Mouse (Mus musculus) left cerebral cortex, adult 2 months (tissue): Measurements from ENCODE around the gene Lep. TPM values are rescaled to one million over a fixed set of nuclear protein-coding genes. Genes with fewer than 3 reads are reported as not detected.
A peak's percentile ranks its signal among the peaks of the same experiment; 100 is the strongest.

Experiments used
- DNase-seq, 2 experiments: peaks; one replicate each; pipeline ENCODE4 v3.0.0; 2021 to 2022; ENCODE audit warnings: low spot score in 2 of 2, mixed read lengths in 1 of 2; ENCODE audit errors: extremely low spot score in 1 of 2
- H3K27ac ChIP-seq: fragments of 200-600 bp; 2 replicates; pipeline ENCODE4 v1.8.1; 2022
- H3K4me3 ChIP-seq: fragments of 200-600 bp; 2 replicates; pipeline ENCODE4 v1.8.1; 2022
- CTCF ChIP-seq: fragments of 200-600 bp; IDR thresholded peaks from 2 replicates; pipeline ENCODE4 v1.8.1; 2022; ENCODE audit warnings: antibody characterized with exemption, mild to moderate bottlenecking, moderate library complexity
- intact Hi-C: fragments of 180-260 bp; cut with DNase I; formaldehyde crosslinking; loops from one replicate; pipeline ENCODE4 v1.15.1; 2025
- total RNA-seq, 2 experiments: library from RNA; stranded (reverse); gene quantifications; 2 replicates each; pipeline ENCODE4 v1.2.3; 2021

The Lep gene
- total RNA-seq, 2 experiments from 2014 or later, result not detected

DNA sequence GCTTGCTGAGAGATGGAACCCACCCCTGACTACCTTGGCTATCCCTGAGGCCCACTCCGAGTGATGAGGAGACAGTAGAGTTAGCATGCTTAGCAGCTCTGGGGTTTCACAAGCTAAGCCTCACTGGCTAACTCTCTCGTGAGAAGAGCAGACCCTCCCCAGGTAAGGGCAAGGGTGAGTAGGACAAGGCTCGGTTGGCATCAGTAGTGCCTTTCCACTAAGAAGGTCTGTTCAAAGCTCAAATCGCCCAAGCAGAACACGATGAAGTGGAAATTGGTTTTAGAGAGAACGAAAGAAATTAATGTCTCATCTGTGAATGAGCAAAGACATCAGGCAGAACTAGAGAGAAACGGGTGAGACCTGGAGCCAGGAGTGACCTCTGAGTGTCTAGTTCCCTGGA lies 6.8 kb upstream of the Lep start:
- intact Hi-C loops, result no loop called here
- no peak for TF ChIP-seq CTCF
- no peak for DNase-seq
- Histone ChIP-seq H3K4me3 (no peak overlapping the region), H3K27ac (no peak overlapping the region)

DNA sequence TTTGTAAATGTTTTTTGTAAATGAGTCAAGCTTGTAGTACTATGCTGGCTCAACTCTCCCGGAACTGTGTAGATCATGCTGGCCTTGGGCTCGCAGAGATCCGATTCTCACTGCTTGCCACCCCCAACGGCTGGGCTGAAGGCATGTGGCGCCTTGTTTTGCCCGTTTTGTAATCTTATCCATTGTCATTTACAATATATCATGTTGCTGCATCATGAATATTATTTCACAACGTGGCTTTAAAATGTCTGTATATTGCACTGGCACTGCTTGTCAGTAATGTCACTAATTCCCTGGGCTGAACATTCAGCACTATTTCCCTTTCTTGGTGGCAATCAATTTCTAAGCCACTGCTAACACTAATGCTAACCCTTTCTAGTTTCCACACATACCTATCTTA lies 3.6 kb upstream of the Lep start:
- TF ChIP-seq CTCF, result no peak
- H3K27ac ChIP-seq, result no peak overlapping the region
- H3K4me3 ChIP-seq, result no peak overlapping the region
- intact Hi-C loops, result no loop called here
- DNase-seq, result no peak

DNA sequence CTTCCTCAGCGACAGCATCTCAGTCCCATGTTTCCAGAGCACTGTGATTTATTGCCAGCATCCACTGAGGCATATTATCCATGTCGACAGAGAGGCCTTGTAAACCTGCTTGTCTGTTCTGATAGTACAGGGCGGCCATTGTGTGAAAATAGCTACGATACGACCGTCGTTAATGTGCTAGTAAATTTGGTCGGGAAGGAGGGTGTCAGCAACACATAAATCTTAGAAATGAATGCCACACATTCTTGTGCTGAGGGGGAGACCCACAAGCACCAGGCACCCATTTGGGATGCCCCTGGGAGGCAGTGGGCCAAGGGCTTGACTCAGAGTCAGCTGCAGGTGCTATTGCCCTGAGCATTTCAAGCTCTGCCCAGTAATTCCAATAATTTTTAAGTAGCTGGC lies 6.4 kb downstream of the Lep start:
- no peak for DNase-seq
- intact Hi-C loops, result no loop called here
- Histone ChIP-seq H3K27ac (no peak overlapping the region), H3K4me3 (no peak overlapping the region)
- TF ChIP-seq CTCF, result no peak

DNA sequence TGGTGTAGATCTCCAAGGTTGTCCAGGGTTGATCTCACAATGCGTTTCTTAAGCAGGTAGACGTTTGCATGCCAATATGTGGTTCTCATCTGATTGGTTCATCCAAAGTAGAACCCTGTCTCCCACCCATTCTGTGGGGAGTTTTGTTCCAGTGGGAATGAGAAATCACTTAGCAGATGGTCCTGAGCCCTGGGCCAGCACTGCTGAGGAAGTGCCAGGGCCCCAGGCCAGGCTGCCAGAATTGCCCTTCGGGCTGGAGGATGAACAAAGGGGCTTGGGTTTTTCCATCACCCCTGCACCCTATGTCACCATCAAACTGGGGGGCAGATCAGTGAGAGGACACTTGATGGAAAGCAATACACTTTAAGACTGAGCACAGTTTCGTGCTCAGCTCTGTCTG lies 12.2 kb downstream of the Lep start:
- intact Hi-C loops, result no loop called here
- no peak for TF ChIP-seq CTCF
- no peak for DNase-seq

DNA sequence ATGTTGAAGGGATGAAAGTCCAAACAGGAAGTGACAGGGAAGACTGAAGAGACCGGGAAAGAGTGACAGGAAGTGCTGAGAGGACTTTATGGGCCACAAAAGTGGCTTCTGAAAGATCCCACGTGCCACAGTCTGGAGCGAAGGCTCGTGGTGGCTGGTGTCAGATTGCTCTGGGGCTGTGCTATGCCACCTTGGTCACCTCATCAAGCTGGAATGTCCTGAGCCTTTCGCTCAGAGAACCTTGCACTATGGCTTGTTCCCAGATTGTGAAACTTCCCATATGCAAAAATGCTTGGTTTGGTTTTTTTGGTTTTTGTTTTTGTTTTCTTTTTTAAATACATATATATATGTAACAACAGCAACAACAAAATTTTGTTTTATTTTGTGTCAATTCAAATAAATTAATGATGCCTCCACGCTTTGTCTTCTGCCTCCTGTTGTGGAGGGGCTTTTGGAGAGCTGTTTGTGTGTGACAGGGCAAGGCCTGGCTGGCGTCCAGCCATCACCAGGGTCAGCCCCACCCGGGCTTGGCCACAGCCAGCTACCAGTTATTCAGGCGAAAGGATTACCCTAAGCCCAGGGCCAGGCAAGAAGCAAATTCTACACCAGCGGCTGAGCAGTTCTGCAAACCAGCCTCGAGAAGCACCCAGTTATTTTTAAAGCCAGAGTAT lies 13.6 kb downstream of the Lep start:
- no peak for DNase-seq
- Histone ChIP-seq H3K27ac (no peak overlapping the region), H3K4me3 (no peak overlapping the region)
- no peak for TF ChIP-seq CTCF
- intact Hi-C loops, result no loop called here

More for the DNA sequence above, 12.2 kb downstream of the Lep start:
- H3K4me3 ChIP-seq, result no peak overlapping the region
- no peak overlapping the region for H3K27ac ChIP-seq

DNA sequence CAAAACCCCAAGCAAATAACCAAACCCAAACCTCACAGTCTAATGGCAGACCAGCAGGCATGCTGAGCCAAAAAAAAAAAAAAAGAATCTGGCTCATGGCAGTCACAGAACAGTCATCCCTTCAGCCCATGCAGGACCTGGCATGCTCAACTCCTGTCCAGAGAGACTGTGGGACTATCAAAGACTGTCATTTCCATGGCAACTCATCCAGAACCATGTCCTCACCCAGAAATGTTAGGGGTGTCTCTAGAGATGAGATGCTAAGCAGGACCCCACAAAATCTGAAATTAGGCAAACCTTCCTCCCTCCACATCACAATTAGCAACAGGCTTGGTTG lies 14.1 kb downstream of the Lep start:
- no peak overlapping the region for H3K4me3 ChIP-seq
- TF ChIP-seq CTCF, result no peak
- intact Hi-C loops, result no loop called here
- no peak overlapping the region for H3K27ac ChIP-seq
- DNase-seq, result no peak

DNA sequence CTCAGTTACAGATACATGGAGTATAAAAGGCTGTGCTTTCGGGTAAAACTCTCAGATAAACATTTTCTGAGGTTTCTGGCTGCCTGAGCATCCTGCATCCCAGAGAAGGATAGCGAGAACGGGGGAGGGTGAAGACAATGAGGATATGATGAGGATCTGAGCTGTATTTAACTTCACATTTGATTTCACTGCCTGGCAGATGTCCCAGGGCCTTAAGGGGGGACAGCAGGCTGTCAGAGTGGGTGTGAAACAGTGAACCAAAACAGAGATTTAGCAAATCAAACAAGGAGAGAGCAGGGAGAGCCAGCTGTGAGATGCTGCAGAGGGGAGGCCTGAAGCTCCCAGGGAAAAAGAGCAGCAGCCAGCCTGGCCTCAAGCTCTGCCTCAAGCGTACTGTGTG lies 19.3 kb downstream of the Lep start:
- intact Hi-C loops, result no loop called here
- Histone ChIP-seq H3K27ac (peak overlapping the region; percentile 28; the same call in 1 of the 2 replicates), H3K4me3 (no peak overlapping the region)
- DNase-seq, result peak; percentile 54 to 57
- TF ChIP-seq CTCF, result no peak

DNA sequence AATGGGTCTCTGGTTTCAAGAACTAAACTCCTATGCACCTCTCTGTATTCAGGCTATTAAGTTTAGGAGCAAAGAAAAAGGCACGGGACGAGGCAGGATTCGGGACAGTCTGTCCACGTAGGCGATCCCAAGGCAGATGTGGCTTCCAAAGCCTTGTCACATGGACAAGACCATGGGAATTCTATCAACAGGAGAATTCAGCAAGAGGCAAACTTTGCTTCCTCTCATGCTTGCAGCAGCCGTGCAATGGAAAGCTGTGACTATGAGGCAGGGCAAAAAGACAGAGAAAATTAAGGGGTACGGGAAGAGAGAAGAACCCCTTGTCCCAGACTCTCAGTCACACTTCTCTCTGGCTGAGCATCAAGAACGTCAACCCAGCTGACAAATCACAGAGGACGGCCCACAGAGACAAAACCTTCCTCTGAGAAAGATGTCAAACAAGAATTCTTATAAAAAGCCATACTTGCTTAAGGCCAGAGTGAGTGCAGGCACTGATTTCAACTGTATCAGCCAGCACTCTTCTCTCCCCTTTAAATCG lies 21.9 kb downstream of the Lep start:
- DNase-seq, result no peak
- no peak for TF ChIP-seq CTCF
- intact Hi-C loops, result no loop called here
- H3K27ac ChIP-seq, result no peak overlapping the region
- H3K4me3 ChIP-seq, result no peak overlapping the region

DNA sequence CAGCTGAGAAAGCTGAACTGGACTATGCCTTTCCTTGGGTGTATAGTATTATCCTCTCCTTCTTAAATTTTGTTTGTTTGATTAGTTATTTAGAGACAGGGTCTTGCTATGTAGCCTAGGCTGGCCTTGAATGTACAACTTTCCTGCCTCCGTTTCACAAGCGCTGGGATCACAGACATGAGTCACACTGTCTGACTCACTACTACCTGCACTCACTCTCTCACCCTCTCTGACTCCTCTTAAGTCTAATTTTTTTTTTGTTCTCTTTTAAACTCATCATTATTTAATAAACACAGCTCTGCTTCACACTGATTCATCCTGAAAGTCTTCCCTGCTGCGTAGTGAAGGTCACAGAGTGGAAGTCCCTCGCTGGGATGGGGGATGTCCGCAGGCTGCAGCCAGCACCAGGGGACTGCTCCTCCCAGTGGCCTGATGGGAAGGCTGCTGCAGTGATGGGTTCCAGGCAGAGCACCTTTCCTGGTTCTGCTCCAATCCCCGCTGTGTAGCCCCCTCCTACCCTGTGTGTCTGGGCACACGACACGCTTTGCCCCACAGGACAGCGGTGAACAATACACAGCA lies 22.8 kb downstream of the Lep start:
- Histone ChIP-seq H3K4me3 (no peak overlapping the region), H3K27ac (no peak overlapping the region)
- DNase-seq, result no peak
- intact Hi-C loops, result no loop called here
- no peak; the same call in 1 of the 2 replicates for TF ChIP-seq CTCF

DNA sequence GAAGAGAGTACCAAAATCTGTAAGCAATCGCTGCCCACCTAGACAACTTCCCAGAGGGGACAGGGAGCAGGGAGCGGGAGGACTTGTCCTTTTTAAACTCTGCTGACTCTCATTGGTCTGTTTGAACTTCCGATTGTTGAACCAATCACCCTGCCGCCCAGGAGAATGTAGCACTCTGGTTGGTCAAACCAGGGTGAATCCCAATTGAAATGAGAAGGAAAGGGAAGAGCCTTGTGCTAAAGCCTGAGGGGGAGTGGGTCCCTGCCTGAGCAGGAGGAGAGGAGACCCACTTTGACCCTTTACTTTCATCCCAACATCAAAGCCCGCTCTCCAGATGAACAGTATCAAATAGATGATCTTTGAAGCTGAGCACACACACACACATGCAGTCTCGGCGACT lies 24.4 kb downstream of the Lep start:
- intact Hi-C loops, result no loop called here
- DNase-seq, result no peak
- H3K27ac ChIP-seq, result no peak overlapping the region

DNA sequence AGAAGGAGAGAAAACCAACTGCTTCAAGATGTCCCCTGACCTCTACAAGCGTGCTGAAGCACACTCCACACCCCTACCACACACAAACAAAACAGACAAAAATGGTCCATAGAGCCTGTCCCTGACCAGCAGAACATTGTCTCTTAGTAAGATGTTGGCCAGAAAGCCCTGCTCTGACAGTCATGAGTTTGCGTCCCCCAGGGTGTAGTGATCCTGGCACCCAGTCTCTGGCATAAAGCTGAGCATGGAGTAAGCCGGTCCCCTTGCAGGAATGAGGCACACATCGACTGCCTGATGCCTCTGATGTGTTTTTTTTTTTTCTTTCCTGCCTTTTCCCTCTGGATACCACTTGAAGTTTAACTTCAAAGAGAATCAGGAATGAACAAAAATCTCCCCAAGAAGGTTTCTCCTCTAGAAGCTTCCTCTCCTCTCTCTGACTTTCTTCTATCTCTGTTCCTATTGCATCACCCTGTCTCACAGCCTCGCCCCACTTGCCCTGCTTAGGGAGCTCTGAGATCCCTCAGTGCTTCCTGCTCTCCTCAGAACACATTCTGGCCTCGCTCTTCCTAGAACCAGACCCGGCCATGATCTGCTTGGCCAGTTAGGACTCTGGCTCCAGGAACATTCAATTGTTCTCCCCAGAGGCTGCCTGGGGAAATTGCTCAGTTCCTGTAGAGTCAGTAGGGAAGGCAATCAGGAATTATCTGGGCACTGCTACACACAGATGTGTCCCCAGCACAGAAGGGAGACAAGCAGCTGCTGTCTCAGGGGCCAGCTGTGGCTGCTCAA lies 28.1 kb downstream of the Lep start:
- H3K27ac ChIP-seq, result no peak overlapping the region
- DNase-seq, result no peak
- intact Hi-C loops, result no loop called here
- no peak overlapping the region for H3K4me3 ChIP-seq
- TF ChIP-seq CTCF, result no peak

More for the DNA sequence above, 24.4 kb downstream of the Lep start:
- no peak for TF ChIP-seq CTCF
- no peak overlapping the region for H3K4me3 ChIP-seq

DNA sequence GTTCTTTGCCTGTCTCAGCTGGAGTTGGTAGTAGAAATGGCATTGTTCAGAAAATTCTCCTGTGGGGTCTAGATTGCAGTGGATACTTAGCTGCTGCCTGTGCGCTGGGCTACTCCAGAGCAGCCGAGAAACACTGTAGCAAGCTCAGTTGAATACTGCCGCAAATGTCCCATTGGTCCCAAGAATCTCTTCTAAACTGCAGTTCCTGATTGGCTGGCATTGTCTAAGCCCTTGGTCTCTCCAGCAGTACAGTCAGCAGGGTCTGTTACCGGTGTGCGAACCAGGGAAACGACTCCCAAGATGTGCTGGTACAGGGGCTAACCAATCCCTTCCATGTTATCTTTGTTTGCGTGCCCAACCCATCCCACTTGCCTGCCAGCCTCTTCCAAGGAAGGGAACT lies 32.2 kb downstream of the Lep start:
- no peak for DNase-seq
- intact Hi-C loops, result loop anchor here (2.0 kb wide), 1 partner anchor 51 kb away; no protein-coding TSS in a partner anchor

More for the DNA sequence above, 32.2 kb downstream of the Lep start:
- Histone ChIP-seq H3K27ac (no peak overlapping the region), H3K4me3 (no peak overlapping the region)
- no peak for TF ChIP-seq CTCF
